Mouse (Mus musculus): ENCODE data around the gene Per2. TPM values are rescaled to one million over a fixed set of nuclear protein-coding genes. Genes with fewer than 3 reads are reported as not detected.

Gene Per2
- polyA plus RNA-seq, 1 experiment from 2014 or later = 7.3 TPM

DNA sequence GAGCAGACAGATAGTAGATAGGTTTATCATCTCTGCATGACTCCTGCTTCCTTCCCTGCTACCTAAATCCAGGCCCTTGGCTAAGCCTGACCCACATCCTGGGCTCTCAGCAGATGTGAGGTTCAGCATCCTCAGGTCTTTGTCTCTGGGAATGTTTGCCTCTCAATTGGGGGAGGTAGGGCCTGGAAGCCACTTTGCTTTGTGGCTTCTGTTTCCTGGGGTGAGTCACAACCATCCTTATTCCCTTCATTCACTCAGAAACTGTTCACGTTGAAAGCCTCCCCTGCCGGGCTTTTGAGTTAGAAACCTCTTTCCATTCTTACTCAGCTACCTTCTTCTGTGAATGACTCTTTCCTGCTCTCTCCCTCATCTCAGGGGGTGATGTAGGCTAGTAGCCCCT, 33.6 kb upstream of the Per2 start:
- H3K27ac ChIP-seq (ENCODE audit: low read length) = no peak overlapping the region
- DNase-seq (ENCODE audit: low spot score) (no peak), ATAC-seq (no peak)
- no peak overlapping the region for H3K4me2 ChIP-seq (replicated peaks; ENCODE audit: low read depth, low read length)
- 50% methylated on average over 2 of the region's 2 CpGs for WGBS
- TF ChIP-seq CTCF (IDR thresholded peaks at IDR 0.05) (no peak), EP300 (IDR thresholded peaks at IDR 0.05) (no peak)
- no peaks in the 10 kb centered on the region for H3K9me3 ChIP-seq (ENCODE audit: low read length)
- H3K4me1 ChIP-seq (ENCODE audit: insufficient read depth, low read depth, low read length) = peaks cover 7% of the 10 kb centered on the region; the same call in 1 of the 2 replicates
- H3K4me3 ChIP-seq (ENCODE audit: low read depth, low read length) = no peak overlapping the region
- H3K9ac ChIP-seq (replicated peaks; ENCODE audit: low read depth) = no peak overlapping the region
- H3K27me3 ChIP-seq (replicated peaks; ENCODE audit: insufficient read depth, low read length) = no peaks in the 10 kb centered on the region
- no peaks in the 10 kb centered on the region for H3K36me3 ChIP-seq (ENCODE audit: insufficient read depth, low read length)

DNA sequence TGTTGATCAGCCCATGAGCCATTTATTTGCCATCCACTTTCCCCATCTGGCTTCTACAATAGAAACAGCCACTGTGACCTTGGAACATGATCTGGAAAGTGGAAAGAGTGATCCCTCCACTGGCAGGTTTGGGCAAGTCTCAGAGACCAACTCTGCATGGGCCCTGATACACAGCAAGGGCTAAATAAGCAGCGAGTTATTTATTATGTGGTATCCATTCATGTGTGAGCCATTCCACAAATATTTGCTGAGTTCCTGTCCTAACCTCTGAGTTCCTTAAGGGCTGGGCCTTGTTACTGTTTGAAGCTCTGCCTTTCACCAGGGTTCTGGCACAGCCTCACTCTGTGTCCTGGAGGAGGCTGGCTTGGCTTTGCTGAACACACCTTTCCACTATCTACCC, 31.2 kb upstream of the Per2 start:
- Histone ChIP-seq H3K36me3 (ENCODE audit: insufficient read depth, low read length) (no peaks in the 10 kb centered on the region), H3K4me2 (replicated peaks; ENCODE audit: low read depth, low read length) (no peak overlapping the region), H3K4me1 (ENCODE audit: insufficient read depth, low read depth, low read length) (peaks cover 4% of the 10 kb centered on the region; the same call in 1 of the 2 replicates), H3K27ac (ENCODE audit: low read length) (no peak overlapping the region), H3K27me3 (replicated peaks; ENCODE audit: insufficient read depth, low read length) (no peaks in the 10 kb centered on the region), H3K9me3 (ENCODE audit: low read length) (no peaks in the 10 kb centered on the region), H3K9ac (replicated peaks; ENCODE audit: low read depth) (no peak overlapping the region), H3K4me3 (ENCODE audit: low read depth, low read length) (no peak overlapping the region)
- no peak for ATAC-seq
- TF ChIP-seq CTCF (IDR thresholded peaks at IDR 0.05) (no peak), EP300 (IDR thresholded peaks at IDR 0.05) (no peak)
- peak; percentile 12 for DNase-seq (ENCODE audit: low spot score)
- 42% methylated on average over 1 of the region's 1 CpGs for WGBS

DNA sequence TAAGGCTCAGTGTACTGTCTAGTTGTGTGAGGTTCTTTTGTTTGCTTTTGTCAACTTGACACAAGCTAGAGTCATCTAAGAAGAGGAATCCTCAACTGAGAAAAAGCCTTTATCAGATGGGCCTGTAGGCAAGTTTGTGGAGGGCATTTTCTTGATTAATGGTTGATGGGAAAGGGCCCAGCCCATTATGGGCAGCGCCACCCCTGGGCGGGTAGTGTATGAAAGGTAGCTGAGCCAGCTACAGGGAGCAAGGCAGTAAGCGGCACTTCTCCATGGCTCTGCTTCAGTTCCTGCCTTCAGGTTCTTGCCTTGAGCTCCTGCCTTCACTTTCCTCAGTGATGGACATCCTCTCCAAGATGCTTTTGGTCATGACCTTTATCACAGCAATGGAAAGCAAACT, 27.0 kb upstream of the Per2 start:
- 73% methylated on average over 3 of the region's 3 CpGs for WGBS
- Histone ChIP-seq H3K4me1 (ENCODE audit: insufficient read depth, low read depth, low read length) (peaks cover 4% of the 10 kb centered on the region; the same call in 1 of the 2 replicates), H3K9me3 (ENCODE audit: low read length) (no peaks in the 10 kb centered on the region), H3K4me2 (replicated peaks; ENCODE audit: low read depth, low read length) (no peak overlapping the region), H3K27ac (ENCODE audit: low read length) (no peak overlapping the region), H3K36me3 (ENCODE audit: insufficient read depth, low read length) (no peaks in the 10 kb centered on the region), H3K4me3 (ENCODE audit: low read depth, low read length) (no peak overlapping the region), H3K27me3 (replicated peaks; ENCODE audit: insufficient read depth, low read length) (no peaks in the 10 kb centered on the region), H3K9ac (replicated peaks; ENCODE audit: low read depth) (no peak overlapping the region)
- DNase-seq (ENCODE audit: low spot score) (no peak), ATAC-seq (no peak)
- TF ChIP-seq EP300 (IDR thresholded peaks at IDR 0.05) (no peak), CTCF (IDR thresholded peaks at IDR 0.05) (no peak)

DNA sequence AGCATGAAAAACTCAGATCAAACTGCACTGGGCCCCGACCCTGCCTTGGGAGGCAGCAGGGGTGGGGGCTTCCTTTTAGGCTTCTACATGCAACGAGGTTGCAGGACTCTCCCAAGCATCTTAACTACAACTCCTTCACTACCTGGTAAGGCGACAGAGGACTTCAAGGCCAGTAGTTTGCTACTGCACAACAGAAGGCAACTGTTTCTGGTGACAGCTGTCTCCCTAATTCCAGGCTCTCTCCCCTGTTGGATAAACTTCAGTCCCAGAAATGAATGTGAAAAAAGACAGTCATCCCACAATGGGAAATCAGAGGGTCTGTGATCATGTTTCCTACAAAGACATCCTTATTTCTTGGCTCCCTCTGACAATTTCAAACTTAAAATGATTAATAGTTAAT, 26.3 kb upstream of the Per2 start:
- H3K9ac ChIP-seq (replicated peaks; ENCODE audit: low read depth) = no peak overlapping the region
- WGBS = 62% methylated on average over 3 of the region's 3 CpGs
- H3K4me1 ChIP-seq (ENCODE audit: insufficient read depth, low read depth, low read length) = peaks cover 4% of the 10 kb centered on the region; the same call in 1 of the 2 replicates
- H3K4me2 ChIP-seq (replicated peaks; ENCODE audit: low read depth, low read length) = no peak overlapping the region
- H3K27me3 ChIP-seq (replicated peaks; ENCODE audit: insufficient read depth, low read length) = no peaks in the 10 kb centered on the region
- DNase-seq (ENCODE audit: low spot score) (no peak), ATAC-seq (no peak)
- no peak overlapping the region for H3K4me3 ChIP-seq (ENCODE audit: low read depth, low read length)
- H3K9me3 ChIP-seq (ENCODE audit: low read length) = no peaks in the 10 kb centered on the region
- no peak overlapping the region for H3K27ac ChIP-seq (ENCODE audit: low read length)
- H3K36me3 ChIP-seq (ENCODE audit: insufficient read depth, low read length) = no peaks in the 10 kb centered on the region
- TF ChIP-seq EP300 (IDR thresholded peaks at IDR 0.05) (no peak), CTCF (IDR thresholded peaks at IDR 0.05) (no peak)

DNA sequence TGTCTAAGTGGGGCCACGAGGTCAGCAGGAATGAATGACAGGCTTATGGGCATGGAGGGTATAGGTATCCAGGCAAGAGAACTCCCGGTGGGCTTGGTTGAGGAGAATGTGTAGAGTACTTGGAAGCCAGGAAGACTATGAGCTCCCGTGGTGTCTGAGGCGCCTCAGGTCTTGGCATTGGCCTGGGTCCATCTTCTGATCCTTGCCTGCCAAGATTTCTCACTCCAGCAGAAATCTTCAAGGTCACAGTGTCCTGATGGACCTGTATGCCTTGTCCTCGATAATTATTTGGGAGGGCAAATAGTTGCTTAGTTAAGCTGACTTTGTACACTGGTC, 24.9 kb upstream of the Per2 start:
- Histone ChIP-seq H3K36me3 (ENCODE audit: insufficient read depth, low read length) (no peaks in the 10 kb centered on the region), H3K9ac (replicated peaks; ENCODE audit: low read depth) (no peak overlapping the region), H3K27me3 (replicated peaks; ENCODE audit: insufficient read depth, low read length) (no peaks in the 10 kb centered on the region), H3K9me3 (ENCODE audit: low read length) (no peaks in the 10 kb centered on the region), H3K4me2 (replicated peaks; ENCODE audit: low read depth, low read length) (no peak overlapping the region), H3K4me1 (ENCODE audit: insufficient read depth, low read depth, low read length) (peaks cover 4% of the 10 kb centered on the region; the same call in 1 of the 2 replicates), H3K27ac (ENCODE audit: low read length) (no peak overlapping the region), H3K4me3 (ENCODE audit: low read depth, low read length) (no peak overlapping the region)
- DNase-seq (ENCODE audit: low spot score) (no peak), ATAC-seq (no peak)
- 53% methylated on average over 5 of the region's 5 CpGs for WGBS
- TF ChIP-seq EP300 (IDR thresholded peaks at IDR 0.05) (no peak), CTCF (IDR thresholded peaks at IDR 0.05) (no peak)

DNA sequence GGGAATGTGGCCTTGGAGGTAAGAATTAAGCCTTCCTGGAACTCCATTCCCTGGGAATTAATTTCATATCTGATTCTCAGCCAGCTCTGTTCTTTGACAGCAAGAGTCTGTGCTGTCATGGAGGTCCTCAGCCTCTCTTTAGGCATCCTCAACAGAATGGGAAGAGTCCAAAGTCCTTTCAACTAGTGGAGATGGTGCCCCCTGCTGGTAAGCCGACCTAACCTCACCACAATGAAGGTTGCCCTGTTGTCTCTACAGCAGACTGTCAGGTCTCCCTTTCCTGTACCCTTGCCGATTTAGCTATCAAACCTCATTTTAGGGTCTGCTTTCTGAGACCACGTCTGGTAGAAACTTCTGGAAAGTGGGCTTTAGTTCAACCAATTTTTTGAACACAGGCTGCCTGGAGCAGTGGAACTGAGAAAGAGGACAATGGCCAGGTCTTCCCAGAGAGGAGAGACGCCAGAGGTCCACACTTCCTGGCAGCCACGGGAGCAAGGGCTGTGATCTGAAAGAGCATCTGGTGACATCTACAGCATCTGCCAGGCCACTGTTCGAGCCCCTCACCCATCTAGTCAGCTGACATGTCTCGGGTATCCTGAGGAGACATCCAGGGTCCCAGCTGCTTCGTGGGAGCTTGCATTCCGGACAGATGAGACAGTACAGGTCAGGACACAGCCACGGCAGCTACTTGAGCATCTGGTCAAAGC, 24.3 kb upstream of the Per2 start:
- no peak overlapping the region for H3K4me3 ChIP-seq (ENCODE audit: low read depth, low read length)
- peaks cover 4% of the 10 kb centered on the region; the same call in 1 of the 2 replicates for H3K4me1 ChIP-seq (ENCODE audit: insufficient read depth, low read depth, low read length)
- no peak overlapping the region for H3K9ac ChIP-seq (replicated peaks; ENCODE audit: low read depth)
- no peaks in the 10 kb centered on the region for H3K27me3 ChIP-seq (replicated peaks; ENCODE audit: insufficient read depth, low read length)
- ATAC-seq = peak; percentile 91
- peak overlapping the region; percentile 54; the same call in 1 of the 2 replicates for H3K27ac ChIP-seq (ENCODE audit: low read length)
- peak; percentile 94 for DNase-seq (ENCODE audit: low spot score)
- H3K4me2 ChIP-seq (replicated peaks; ENCODE audit: low read depth, low read length) = no peak overlapping the region
- H3K36me3 ChIP-seq (ENCODE audit: insufficient read depth, low read length) = no peaks in the 10 kb centered on the region
- 28% methylated on average over 10 of the region's 10 CpGs for WGBS
- TF ChIP-seq EP300 (IDR thresholded peaks at IDR 0.05) = no peak
- peak; percentile 96 for TF ChIP-seq CTCF (IDR thresholded peaks at IDR 0.05)
- no peaks in the 10 kb centered on the region for H3K9me3 ChIP-seq (ENCODE audit: low read length)
